Mouse (Mus musculus) splenic B cell, adult 2 months (primary cell): ENCODE results near the gene Bcorl1.

Source experiments
- DNase-seq: peaks from one replicate; pipeline ENCODE4 v3.0.0-alpha.2; 2011; ENCODE audit warnings: low read depth, low spot score
- H3K27me3 ChIP-seq: 2 replicates; pipeline ENCODE4 v1.6.1; 2012; ENCODE audit warnings: mild to moderate bottlenecking, low read length, moderate library complexity, mixed read lengths; ENCODE audit not compliant: control insufficient read depth, poor library complexity, insufficient read depth, severe bottlenecking
- H3K36me3 ChIP-seq: 2 replicates; pipeline ENCODE4 v1.6.1; 2012; ENCODE audit warnings: mild to moderate bottlenecking, low read length, moderate library complexity, mixed read lengths; ENCODE audit not compliant: control insufficient read depth, poor library complexity, insufficient read depth, severe bottlenecking

Gene Bcorl1

GRCm38 (mm10) chrX:48449646-48450045 lies 108.5 kb downstream of the Bcorl1 start:
- DNase-seq, result no peak
- no peaks in the 10 kb centered on the region for H3K27me3 ChIP-seq
- no peaks in the 10 kb centered on the region for H3K36me3 ChIP-seq

GRCm38 (mm10) chrX:48452231-48452890 lies 111.2 kb downstream of the Bcorl1 start:
- no peaks in the 10 kb centered on the region for H3K36me3 ChIP-seq
- no peaks in the 10 kb centered on the region for H3K27me3 ChIP-seq
- DNase-seq, result peak; percentile 51

- Histone ChIP-seq H3K36me3 (no peaks in the 10 kb centered on the region), H3K27me3 (no peaks in the 10 kb centered on the region)
- DNase-seq, result peak; percentile 37
Observed at GRCm38 (mm10) chrX:48452931-48453673, 111.9 kb downstream of the Bcorl1 start.

GRCm38 (mm10) chrX:48453736-48454494 lies 112.8 kb downstream of the Bcorl1 start:
- peak; percentile 87 for DNase-seq
- H3K27me3 ChIP-seq, result no peaks in the 10 kb centered on the region
- no peaks in the 10 kb centered on the region for H3K36me3 ChIP-seq

- no peaks in the 10 kb centered on the region for H3K27me3 ChIP-seq
- no peak for DNase-seq
- H3K36me3 ChIP-seq, result no peaks in the 10 kb centered on the region
Observed at GRCm38 (mm10) chrX:48454495-48454878, 113.3 kb downstream of the Bcorl1 start.

GRCm38 (mm10) chrX:48455018-48455417 lies 113.9 kb downstream of the Bcorl1 start:
- DNase-seq, result no peak
- no peaks in the 10 kb centered on the region for H3K27me3 ChIP-seq
- H3K36me3 ChIP-seq, result no peaks in the 10 kb centered on the region

- no peaks in the 10 kb centered on the region for H3K27me3 ChIP-seq
- no peak for DNase-seq
- H3K36me3 ChIP-seq, result no peaks in the 10 kb centered on the region
Observed at GRCm38 (mm10) chrX:48456956-48457355, 115.8 kb downstream of the Bcorl1 start.
